19 mouse cellular contexts compared by ENCODE assay signal in the genomic region with DNA sequence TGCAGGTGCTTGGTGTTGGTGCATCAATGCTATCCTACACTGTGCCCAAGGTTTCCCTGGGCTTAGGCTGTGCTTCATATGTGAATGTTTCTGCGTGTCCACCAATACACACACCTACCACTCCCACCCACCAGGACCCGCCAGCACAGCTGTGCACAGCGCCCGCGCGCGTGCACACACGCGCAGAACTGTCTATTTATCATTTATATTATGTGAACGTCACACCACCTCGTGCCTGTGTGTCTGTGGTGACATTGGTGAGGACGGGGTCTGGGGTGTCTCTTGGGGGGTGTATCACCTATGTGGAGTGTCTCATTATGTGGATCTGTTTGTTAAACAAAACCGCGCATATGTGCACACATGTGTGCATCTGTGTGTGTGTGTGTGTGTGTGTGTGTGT. TPM values are rescaled to one million over a fixed set of nuclear protein-coding genes. Genes with fewer than 3 reads are reported as not detected.
DNase-seq lines count a peak whose midpoint lies in the region; ATAC-seq and TF ChIP-seq lines count a peak whose summit lies in the region.
"Had no signal": no experiment of that assay in that cellular context is flagged by ENCODE, and none has a peak within 500 bp of the region (broad histone marks: within the 10 kb centered on the region; RNA-seq: fewer than 3 reads in every experiment).

No protein-coding gene starts in this region.

- DNase-seq in ZHBTc4 (ENCODE audit: low read depth, low spot score): peak; percentile 23
- no peak for DNase-seq in hindbrain, embryonic 14.5 days (ENCODE audit: low spot score)
- DNase-seq in kidney, postnatal 36 days: no peak
- no peak for DNase-seq in lung, adult 2 months
- no peak for DNase-seq in heart, postnatal 25 days (ENCODE audit: low spot score)
- DNase-seq: adrenal gland, postnatal 36 days; lung, postnatal 4 days had no signal

- peak overlapping the region; percentile 33; the same call in 1 of the 2 replicates for H3K4me3 ChIP-seq in forebrain, embryonic 12.5 days (replicated peaks)
- peak overlapping the region; percentile 18 for H3K4me3 ChIP-seq in hindbrain, embryonic 14.5 days (replicated peaks; ENCODE audit: low read length)
- H3K4me3 ChIP-seq in midbrain, embryonic 16.5 days (ENCODE audit: low read depth, low read length): peak overlapping the region; percentile 36; the same call in 1 of the 2 replicates
- H3K4me3 ChIP-seq in lung, adult 2 months (replicated peaks; ENCODE audit: extremely low read depth, low read depth, low read length): no peak overlapping the region
- H3K4me3 ChIP-seq: embryonic facial prominence, embryonic 12.5 days; intestine, embryonic 15.5 days; liver, embryonic 15.5 days had no signal

- WGBS in forebrain, embryonic 12.5 days: 70% methylated on average over 14 of the region's 14 CpGs
- WGBS in hindbrain, embryonic 14.5 days: 45% methylated on average over 14 of the region's 14 CpGs
- WGBS in midbrain, embryonic 16.5 days: 46% methylated on average over 14 of the region's 14 CpGs
- 71% methylated on average over 14 of the region's 14 CpGs for WGBS in lung, adult 2 months

- no peaks in the 10 kb centered on the region for H3K36me3 ChIP-seq in forebrain, embryonic 12.5 days (replicated peaks)
- H3K36me3 ChIP-seq in hindbrain, embryonic 14.5 days (replicated peaks; ENCODE audit: control insufficient read depth, insufficient read depth): no peaks in the 10 kb centered on the region
- H3K36me3 ChIP-seq in midbrain, embryonic 16.5 days (ENCODE audit: control insufficient read depth, insufficient read depth, low read length): no peaks in the 10 kb centered on the region
- H3K36me3 ChIP-seq: embryonic facial prominence, embryonic 12.5 days; G1E; intestine, embryonic 15.5 days; liver, embryonic 15.5 days had no signal

- ATAC-seq in forebrain, embryonic 12.5 days (ENCODE audit: low FRiP score): peak; percentile 57
- ATAC-seq in hindbrain, embryonic 14.5 days (ENCODE audit: low FRiP score): peak; percentile 41
- peak; percentile 71 for ATAC-seq in midbrain, embryonic 16.5 days
- ATAC-seq: intestine, embryonic 15.5 days had no signal

- H3K27ac ChIP-seq in forebrain, embryonic 12.5 days: peak overlapping the region; percentile 93
- peak overlapping the region; percentile 92 for H3K27ac ChIP-seq in hindbrain, embryonic 14.5 days
- peak overlapping the region; percentile 98 for H3K27ac ChIP-seq in midbrain, embryonic 16.5 days (ENCODE audit: low read length)
- H3K27ac ChIP-seq: embryonic facial prominence, embryonic 12.5 days; intestine, embryonic 15.5 days; kidney, postnatal 0 days; liver, embryonic 15.5 days had no signal

- no peak for TF ChIP-seq CTCF in lung, adult 2 months (IDR thresholded peaks at IDR 0.05; ENCODE audit: insufficient read depth, low read length)

- H3K4me1 ChIP-seq in forebrain, embryonic 12.5 days: peaks cover 23% of the 10 kb centered on the region
- H3K4me1 ChIP-seq in hindbrain, embryonic 14.5 days (replicated peaks; ENCODE audit: control insufficient read depth, insufficient read depth, low read length): peaks cover 16% of the 10 kb centered on the region
- H3K4me1 ChIP-seq in midbrain, embryonic 16.5 days (ENCODE audit: control insufficient read depth, insufficient read depth, low read length): peaks cover 21% of the 10 kb centered on the region
- H3K4me1 ChIP-seq in lung, adult 2 months (ENCODE audit: control insufficient read depth, insufficient read depth, low read length): no peaks in the 10 kb centered on the region
- H3K4me1 ChIP-seq: intestine, embryonic 15.5 days; liver, embryonic 15.5 days had no signal

- intact Hi-C loops in heart, postnatal 25 days (cut with DNase I): no loop called here

- peaks cover 7% of the 10 kb centered on the region for H3K9me3 ChIP-seq in forebrain, embryonic 12.5 days
- H3K9me3 ChIP-seq in hindbrain, embryonic 14.5 days (ENCODE audit: control insufficient read depth, low read length): no peaks in the 10 kb centered on the region
- no peaks in the 10 kb centered on the region; the same call in 1 of the 2 replicates for H3K9me3 ChIP-seq in midbrain, embryonic 16.5 days (replicated peaks; ENCODE audit: control insufficient read depth, low read length, poor library complexity, severe bottlenecking)
- H3K9me3 ChIP-seq: intestine, embryonic 15.5 days; liver, embryonic 15.5 days had no signal

- H3K27me3 ChIP-seq in forebrain, embryonic 12.5 days: peaks cover 58% of the 10 kb centered on the region
- no peaks in the 10 kb centered on the region for H3K27me3 ChIP-seq in hindbrain, embryonic 14.5 days (ENCODE audit: control insufficient read depth, insufficient read depth, low read length)
- H3K27me3 ChIP-seq in midbrain, embryonic 16.5 days (ENCODE audit: control insufficient read depth, insufficient read depth, low read depth, low read length): no peaks in the 10 kb centered on the region; the same call in 1 of the 2 replicates

- TF ChIP-seq POLR2A in lung, adult 2 months (IDR thresholded peaks at IDR 0.05; ENCODE audit: borderline replicate concordance, extremely low read depth, low read depth, low read length): no peak

- peak overlapping the region; percentile 59; the same call in 1 of the 2 replicates for H3K9ac ChIP-seq in forebrain, embryonic 12.5 days
- peak overlapping the region; percentile 52 for H3K9ac ChIP-seq in hindbrain, embryonic 14.5 days
- H3K9ac ChIP-seq in midbrain, embryonic 16.5 days (ENCODE audit: low read depth, low read length): peak overlapping the region; percentile 64
- H3K9ac ChIP-seq: intestine, embryonic 15.5 days; liver, embryonic 15.5 days had no signal

- H3K4me2 ChIP-seq in forebrain, embryonic 12.5 days: peak overlapping the region; percentile 63
- peak overlapping the region; percentile 54 for H3K4me2 ChIP-seq in hindbrain, embryonic 14.5 days (replicated peaks)
- peak overlapping the region; percentile 76 for H3K4me2 ChIP-seq in midbrain, embryonic 16.5 days (ENCODE audit: low read length)
- H3K4me2 ChIP-seq: intestine, embryonic 15.5 days; liver, embryonic 15.5 days had no signal

RNA-seq across cellular contexts. Expression of a gene that starts 22.6 kb away (rescaled TPM):
- 23.8 and 26.6 TPM in 2 replicates for polyA plus RNA-seq in forebrain, embryonic 12.5 days (2016; fragmentation: Nextera tagmentation; extraction: Ambion mirVana)
- polyA plus RNA-seq in hindbrain, embryonic 14.5 days (2014; fragmentation: Nextera tagmentation; extraction: Ambion mirVana): 20.4 and 23.1 TPM in 2 replicates
- polyA plus RNA-seq in midbrain, embryonic 16.5 days (2015; fragmentation: Nextera tagmentation; extraction: Ambion mirVana): 22.5 and 23.2 TPM in 2 replicates
- polyA plus RNA-seq in lung, adult 2 months (2012; rRNA removed): not detected in 2 replicates
- total RNA-seq in heart, postnatal 25 days (2021): not detected
- total RNA-seq: adrenal gland, postnatal 36 days; left cerebral cortex, postnatal 36 days had no signal
- polyA plus RNA-seq: C2C12; G1E; gonadal fat pad, adult 2 months; heart, embryonic 16.5 days; intestine, embryonic 15.5 days; kidney, postnatal 0 days; liver, embryonic 15.5 days; urinary bladder, adult 2 months had no signal

Comparison
In these comparisons a context has a peak if more than half of its experiments do, and no peak if none do; other contexts are left out.
1. RNA of a gene that starts 22.6 kb away (polyA plus RNA-seq): 23.8 to 26.6 TPM in forebrain, embryonic 12.5 days, 20.4 to 23.1 TPM in hindbrain, embryonic 14.5 days and 22.5 to 23.2 TPM in midbrain, embryonic 16.5 days; not detected in lung, adult 2 months; every median in the first group is over 10 times any median in the second.
2. Peak in every context shown above with its lines, with median percentiles within 50 percentile points of each other: ATAC-seq, H3K27ac ChIP-seq, H3K4me2 ChIP-seq and H3K9ac ChIP-seq.